Mouse (Mus musculus): Measurements from ENCODE around the gene Cd164.

Gene Cd164

DNA sequence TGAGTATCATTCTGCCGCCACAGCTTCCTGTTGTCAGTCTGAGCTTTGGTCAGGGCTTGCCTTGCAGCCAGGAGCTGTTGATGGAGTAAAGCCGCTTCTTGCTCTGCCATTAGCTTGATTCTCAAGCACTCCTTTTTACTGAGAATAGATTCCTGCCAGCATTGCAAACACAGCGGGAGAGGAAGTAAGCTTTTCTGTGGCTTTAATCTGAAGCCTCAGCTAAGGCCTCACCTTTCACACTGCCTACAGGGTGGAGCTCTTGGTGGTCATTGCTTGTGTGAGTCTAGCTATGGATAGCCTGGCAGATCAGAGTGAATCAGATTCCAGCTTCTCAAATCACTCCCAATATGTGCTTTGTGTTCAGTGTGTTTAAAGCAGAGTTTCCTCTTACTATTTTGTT is 33.1 kb downstream of the Cd164 start:
- DNase-seq = no peak

DNA sequence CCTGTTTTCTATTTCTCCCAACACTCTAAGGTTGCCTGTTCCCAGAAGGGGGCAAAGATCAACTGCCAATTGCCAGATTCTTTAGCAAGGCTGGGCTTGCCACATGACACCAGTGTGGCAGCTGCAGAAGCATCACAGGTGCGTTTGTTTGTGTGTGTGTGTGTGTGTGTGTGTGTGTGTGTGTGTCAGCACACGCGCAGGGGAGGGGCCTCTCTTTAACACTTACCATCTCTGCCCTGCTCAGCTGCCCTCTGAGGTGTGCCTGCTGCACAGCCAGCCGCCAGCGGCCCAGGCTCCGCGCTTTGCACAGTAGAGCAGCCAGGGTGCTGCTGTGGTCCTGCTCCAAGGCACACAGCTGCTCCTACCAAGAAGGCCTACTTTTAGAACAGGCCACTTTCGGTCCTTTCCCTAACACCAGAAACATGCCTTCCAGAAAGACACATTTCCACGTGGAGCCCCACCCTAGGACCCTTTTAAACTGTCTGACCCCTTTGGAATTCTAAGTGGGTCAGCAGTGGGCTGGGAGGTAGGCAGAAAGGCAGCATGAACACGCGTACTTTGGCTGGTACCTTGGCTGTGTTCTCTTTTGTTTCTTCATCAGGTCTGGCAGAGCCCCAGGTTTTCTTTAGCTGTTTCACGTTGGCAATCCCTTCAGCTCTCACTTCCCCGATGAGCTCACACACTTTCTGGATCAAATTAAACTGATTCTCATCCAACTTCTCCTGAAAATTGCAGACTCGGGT is 33.8 kb downstream of the Cd164 start:
- no peak for DNase-seq

DNA sequence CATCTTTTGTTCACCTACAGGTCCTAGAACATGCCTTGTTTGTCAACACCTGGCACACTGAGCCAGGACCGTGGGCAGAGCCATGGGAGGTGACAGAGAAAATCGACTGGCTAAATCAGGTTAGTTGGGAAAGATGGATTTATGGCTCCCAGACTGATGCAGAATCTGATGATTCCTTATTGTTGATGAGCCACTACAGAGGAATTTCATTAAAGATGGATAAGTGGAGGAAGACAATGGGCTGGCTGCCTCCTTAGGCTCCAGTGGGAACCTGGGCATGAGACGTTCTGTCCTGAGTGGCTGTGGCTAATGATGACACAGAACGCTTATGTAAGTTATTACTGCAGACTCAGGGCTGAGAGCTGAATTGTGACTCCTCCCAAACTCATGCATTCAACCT is 34.5 kb downstream of the Cd164 start:
- no peak for DNase-seq

DNA sequence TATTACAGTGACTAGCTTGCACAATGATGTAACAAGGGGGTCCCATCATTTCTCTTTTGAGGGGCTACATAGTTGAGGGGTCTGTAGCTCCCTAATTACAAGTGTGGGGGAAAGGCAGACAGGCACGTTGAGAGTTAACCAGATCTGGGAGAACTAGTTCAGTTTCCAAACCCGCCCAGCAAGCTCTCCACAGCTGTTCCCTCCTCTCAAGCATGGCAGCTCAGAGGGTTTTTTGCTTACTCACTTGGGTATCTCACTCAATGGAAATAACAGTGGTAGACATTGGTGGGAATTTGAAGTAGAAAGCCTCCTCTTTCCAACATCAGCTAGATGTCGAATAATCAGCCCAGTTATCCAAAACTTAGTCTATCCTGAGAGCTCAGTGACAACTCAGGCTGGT is 35.9 kb downstream of the Cd164 start:
- DNase-seq = no peak

DNA sequence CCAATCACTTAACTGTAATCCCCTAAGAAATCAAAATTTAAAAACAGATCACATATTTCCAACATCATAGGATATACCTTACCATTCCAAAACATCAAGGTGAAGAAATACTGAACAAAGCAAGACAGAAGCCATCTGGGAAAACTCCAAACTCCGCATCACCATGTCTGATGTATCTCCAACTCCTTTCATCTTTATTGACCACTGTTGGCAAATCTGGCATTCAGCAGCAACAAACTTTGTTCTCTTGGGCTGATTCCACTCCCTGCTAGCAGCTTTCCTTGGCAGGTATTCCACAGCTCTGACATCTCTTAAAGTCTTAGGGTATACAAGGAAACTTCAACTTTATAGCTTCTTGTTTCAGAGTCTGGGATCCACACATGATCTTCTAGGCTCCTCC is 39.2 kb downstream of the Cd164 start:
- DNase-seq = no peak

DNA sequence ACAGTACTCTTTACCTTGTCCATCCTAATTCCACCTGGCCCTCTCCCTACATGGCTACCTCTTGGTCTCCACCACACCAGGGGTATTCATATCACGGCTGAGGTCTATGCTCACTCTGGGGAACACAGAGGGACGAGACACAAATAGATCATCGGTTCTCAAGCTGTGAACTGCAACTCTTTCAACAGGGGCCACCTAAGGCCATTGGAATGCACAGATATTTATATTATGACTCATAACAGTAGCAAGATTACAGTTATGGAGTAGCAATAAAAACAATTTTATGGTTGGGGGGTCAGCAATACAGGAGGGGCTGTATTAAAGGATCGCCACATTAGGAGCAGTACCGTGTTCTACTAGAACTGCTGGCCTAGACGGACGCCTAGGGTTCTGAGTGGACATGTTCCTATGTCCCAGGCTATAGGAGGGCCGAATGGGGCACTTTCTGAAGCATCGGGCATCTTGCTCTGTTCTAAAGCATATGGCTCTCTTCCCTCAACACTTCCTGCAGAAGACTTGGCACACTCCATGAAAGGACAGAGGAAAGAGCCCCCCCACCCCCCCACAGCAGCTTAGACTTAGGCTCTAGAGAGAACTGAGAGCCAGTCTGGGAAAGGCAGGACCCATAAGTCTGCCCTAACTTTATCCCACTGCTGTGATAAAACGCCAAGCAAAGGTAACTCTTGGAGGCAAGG is 42.6 kb downstream of the Cd164 start:
- DNase-seq = no peak

DNA sequence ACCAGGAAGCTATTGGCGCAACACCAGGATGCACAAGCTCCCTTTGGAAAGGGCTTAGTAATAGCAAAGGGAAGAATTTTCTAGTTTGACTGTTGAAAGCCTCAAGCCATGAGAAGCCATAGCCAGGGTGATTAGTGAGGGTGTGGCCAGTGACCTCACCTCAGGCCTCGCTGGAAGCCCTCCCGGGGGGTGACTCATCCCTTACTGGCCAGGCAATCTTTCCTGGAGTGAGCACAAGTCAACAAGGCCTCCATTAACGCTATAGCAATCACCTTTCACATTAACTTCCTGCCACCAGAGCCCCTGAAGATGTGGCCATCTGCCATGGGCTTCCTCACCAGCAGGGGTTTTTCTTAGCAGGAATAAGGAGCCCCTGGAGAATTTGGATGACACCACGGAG is 45.9 kb downstream of the Cd164 start:
- no peak for DNase-seq

DNA sequence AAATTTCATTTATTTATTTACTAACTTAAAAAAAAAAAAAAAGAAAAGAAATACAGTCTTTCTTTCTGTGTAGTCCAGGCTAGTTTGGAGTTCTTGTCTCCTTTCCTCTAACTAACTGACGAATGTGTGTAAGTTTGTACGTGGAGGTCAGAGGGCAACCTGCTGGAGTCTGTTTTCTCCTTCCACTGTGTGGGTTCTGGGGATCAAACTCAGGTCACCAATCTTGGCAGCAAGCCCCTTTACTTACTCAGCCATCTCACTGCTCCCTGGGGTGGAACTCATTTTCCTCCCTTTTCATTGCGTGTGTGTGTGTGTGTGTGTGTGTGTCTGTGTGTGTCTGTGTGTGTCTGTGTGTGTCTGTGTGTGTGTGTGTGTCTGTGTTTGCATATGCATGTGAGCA is 49.1 kb downstream of the Cd164 start:
- DNase-seq = no peak

DNA sequence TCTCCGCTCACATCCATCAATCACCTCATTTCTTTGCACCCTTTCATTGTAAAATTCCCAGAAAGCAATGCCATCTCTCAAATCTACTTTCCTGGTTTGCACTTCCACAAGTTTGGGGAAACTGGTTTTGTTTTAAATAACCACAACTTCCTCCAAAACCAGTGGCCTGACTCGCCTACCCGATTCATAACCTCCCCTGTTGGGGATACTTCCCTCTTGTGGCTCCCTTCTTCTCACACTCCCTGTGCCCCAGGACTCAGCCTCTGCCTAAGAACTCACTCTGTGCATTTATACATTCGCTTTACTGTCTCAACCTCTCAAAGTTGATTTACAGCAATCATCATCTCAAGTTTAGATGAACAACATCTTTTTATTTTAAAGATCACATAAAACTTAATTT is 51.9 kb downstream of the Cd164 start:
- DNase-seq = no peak

DNA sequence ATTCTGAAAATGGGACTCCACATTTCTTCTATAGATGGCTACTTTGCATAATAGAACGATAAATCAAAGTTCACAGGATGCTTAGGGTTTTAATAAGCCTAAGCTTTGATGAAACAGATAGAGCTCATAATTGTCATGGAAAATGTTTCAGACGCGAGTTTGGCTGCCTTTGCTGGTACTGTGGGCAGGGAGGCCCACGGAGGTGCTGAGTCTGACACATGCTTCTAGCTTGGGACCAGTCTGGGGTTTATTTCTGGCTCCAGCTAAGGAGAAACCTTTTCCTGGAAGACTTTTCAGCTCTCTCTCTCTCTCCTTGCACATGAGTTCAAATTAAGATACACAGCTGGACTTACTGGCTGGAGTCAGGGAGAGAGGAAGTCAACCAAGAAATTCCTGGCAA is 53.1 kb downstream of the Cd164 start:
- no peak for DNase-seq

DNA sequence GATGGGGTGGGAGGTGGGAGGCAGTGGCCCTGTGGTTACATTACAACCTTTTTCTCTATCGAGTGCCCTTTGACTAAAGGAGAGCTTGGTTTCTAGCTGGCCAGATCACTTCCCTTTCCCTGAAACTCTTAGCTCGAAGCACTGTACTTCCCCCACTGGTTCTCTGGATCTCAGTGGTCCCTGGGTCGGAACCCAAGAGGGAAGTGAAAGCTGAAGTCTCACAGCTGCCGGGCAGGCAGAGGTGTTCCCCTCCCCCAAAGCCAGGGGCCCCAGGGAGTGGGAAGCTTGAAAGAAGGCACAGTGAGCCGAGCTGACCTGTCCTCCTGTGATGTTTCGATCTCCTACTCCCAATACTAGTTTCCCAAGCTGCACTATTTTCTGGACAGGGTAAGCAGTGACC is 54.0 kb downstream of the Cd164 start:
- no peak for DNase-seq

DNA sequence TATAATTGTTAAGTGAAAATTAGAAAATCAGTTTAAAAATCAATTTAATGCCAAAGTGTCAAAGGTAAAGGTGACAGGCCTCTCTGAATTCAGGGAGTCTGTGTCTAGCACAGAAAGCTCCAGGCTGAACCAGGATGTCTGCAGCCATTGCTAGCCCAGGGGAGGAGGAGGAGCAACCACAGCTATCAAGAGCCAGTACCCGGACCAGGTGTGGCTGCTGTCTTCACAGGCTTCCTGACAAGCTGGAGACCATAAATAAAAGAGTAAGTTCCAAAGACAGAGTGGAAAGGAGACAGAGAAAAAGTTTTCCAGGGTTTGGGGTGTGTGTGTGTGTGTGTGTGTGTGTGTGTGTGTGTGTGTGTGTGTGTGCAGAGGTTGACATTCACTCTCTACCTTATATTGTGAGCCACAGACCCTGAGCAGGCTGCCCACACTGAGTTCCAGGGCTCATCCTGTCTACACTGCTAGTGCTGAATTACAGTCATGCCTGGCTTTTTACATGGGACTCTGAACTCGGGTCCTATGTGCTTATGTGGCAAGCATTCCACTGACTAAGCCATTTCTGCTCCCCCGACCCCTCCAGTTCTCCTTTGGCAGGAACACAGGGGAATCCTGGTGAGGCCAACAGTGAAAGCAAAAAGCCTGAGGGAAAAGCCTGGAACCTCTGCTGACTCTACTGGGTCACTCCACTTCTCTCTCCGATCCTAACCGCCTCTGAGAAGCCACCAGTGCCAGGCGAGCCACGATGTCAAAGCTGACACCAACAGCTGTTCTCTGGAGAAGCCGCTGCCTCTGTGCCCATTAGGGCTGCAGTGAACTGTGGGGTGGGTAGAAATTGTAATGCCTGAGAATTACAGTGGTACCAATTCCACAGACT is 56.5 kb downstream of the Cd164 start:
- DNase-seq = no peak

DNA sequence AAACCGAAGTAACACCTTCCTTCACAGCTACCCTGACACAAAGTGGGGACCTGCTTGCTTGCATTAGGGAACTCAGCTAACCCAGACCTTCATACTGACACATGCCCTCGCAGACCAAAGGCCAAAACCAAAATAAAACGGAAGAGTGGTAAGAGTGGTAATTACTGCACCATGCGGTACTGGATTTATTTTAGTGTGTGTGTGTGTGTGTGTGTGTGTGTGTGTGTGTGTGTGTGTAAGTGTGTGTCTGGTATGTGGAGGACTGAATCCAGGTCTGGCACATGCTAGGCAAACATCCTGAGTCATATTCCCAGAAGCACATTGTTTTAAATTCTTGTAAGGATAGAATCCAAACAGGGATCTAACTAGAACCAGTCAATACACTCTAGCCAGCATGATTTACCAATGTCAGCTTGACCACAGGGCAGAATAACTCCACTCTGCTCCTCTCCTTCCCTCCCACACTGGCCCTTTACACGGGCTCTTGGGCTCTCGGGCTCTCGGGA is 57.2 kb downstream of the Cd164 start:
- no peak for DNase-seq

DNA sequence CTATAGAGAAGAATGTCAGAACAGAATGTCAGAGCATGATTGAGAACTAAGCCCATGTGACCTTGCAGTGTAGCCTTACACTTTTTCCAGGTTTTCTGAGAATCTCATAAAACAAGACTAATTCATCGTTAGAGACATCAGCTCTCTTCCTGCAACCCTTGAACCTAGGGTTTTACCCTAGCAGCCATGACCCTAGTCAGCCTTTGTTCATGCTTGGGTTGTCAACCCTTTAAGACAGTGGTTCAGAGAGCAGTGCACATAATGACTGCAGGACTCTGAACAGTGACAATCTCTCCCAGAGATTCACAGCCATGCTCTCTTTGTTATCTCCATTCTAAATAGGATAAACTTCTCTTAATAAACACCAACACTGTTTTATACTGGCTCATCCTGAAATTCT is 59.3 kb downstream of the Cd164 start:
- DNase-seq = no peak

DNA sequence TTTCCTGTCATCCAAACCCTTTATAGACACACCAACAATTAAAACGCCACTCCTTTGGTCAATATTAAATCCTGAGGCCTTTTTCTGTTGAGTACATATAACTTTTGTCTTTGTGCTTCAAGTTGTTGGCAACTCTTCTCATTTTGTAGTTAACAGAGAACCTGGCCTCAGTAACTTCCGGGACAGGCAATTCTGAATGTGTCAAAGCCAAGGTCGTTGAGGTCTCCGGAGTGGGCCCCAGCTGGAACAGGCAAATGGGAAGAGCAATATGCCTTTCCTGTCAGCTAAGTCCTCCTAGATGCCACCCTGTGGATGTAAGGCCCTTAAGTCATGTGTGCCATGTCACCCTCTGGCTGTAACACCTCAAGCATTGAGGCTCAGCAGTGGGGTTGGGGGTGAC is 61.2 kb downstream of the Cd164 start:
- DNase-seq = no peak

All from retina, postnatal 1 day (tissue).